Mouse (Mus musculus) hindbrain, embryonic 11.5 days (tissue): ENCODE measurements at regions not wholly inside any gene's neighbourhood (a gene's known extent, or its start where the extent isn't known, plus 50 kb on each side); places are given as distances from the start of the nearest gene placed in this dataset.

Source experiments
- ATAC-seq: fragments of 200-750 bp; cut with Nextera tagmentation; 2 replicates; pipeline ENCODE4 v1.8.0; 2017; ENCODE audit warnings: mild to moderate bottlenecking, moderate TSS enrichment, moderate library complexity; ENCODE audit not compliant: low FRiP score
- DNase-seq: peaks from one replicate; pipeline ENCODE4 v3.0.0-alpha.2; 2015; ENCODE audit warnings: low spot score
- H3K27ac ChIP-seq: fragments of 300-500 bp; sonication (generic); 2 replicates; pipeline ENCODE4 v1.5.1; 2014; ENCODE audit warnings: mild to moderate bottlenecking, low read depth, low read length
- H3K27me3 ChIP-seq: fragments of 300-500 bp; sonication (generic); 2 replicates; pipeline ENCODE4 v1.6.1; 2014; ENCODE audit warnings: mild to moderate bottlenecking, low read length, moderate library complexity, mixed read lengths; ENCODE audit not compliant: control insufficient read depth, insufficient read depth
- H3K36me3 ChIP-seq: fragments of 300-500 bp; sonication (generic); 2 replicates; pipeline ENCODE4 v1.6.1; 2014; ENCODE audit warnings: mild to moderate bottlenecking, low read length, moderate library complexity, mixed read lengths; ENCODE audit not compliant: control insufficient read depth, insufficient read depth
- H3K4me1 ChIP-seq: fragments of 300-500 bp; sonication (generic); replicated peaks from 2 replicates; pipeline ENCODE4 v1.6.1; 2014; ENCODE audit warnings: low read length, mixed read lengths; ENCODE audit not compliant: control insufficient read depth, insufficient read depth
- H3K4me2 ChIP-seq: fragments of 300-500 bp; sonication (generic); replicated peaks from 2 replicates; pipeline ENCODE4 v1.6.1; 2014; ENCODE audit warnings: mild to moderate bottlenecking, low read depth, low read length
- H3K4me3 ChIP-seq: fragments of 300-500 bp; sonication (generic); 2 replicates; pipeline ENCODE4 v1.5.1; 2014; ENCODE audit warnings: low read depth, low read length
- H3K9ac ChIP-seq: fragments of 300-500 bp; sonication (generic); 2 replicates; pipeline ENCODE4 v1.6.1; 2014; ENCODE audit warnings: low read depth, low read length
- H3K9me3 ChIP-seq: fragments of 300-500 bp; sonication (generic); 2 replicates; pipeline ENCODE4 v1.6.1; 2016; ENCODE audit warnings: low read length; ENCODE audit not compliant: control insufficient read depth
- whole genome bisulfite sequencing: fragments of 180-500 bp; shearing (Covaris S2); extraction: QIAGEN DNeasy Blood & Tissue Kit; methylation state at CpG from one replicate; pipeline ENCODE4 v1.1.7; 2014; 5-methylcytosine and 5-hydroxymethylcytosine counted together

- H3K9me3 ChIP-seq = no peaks in the 10 kb centered on the region
- ATAC-seq = peak; percentile 83
- H3K4me3 ChIP-seq = no peak overlapping the region
- H3K4me2 ChIP-seq = no peak overlapping the region
- no peaks in the 10 kb centered on the region for H3K36me3 ChIP-seq
- WGBS = 43% methylated on average over 5 of the region's 5 CpGs
- H3K9ac ChIP-seq = no peak overlapping the region
- H3K4me1 ChIP-seq = no peaks in the 10 kb centered on the region; the same call in 1 of the 2 replicates
- H3K27ac ChIP-seq = no peak overlapping the region
- peak; percentile 71 for DNase-seq
- no peaks in the 10 kb centered on the region for H3K27me3 ChIP-seq
These were observed 59.2 kb upstream of the 4933402D24Rik start for GRCm38 (mm10) chr1:63828174-63828844.

- Histone ChIP-seq H3K4me2 (no peak overlapping the region), H3K9ac (no peak overlapping the region), H3K4me1 (0 out of 2 replicates have a peak, but pooled peaks cover 4% of the 10 kb centered on the region), H3K27ac (no peak overlapping the region), H3K4me3 (no peak overlapping the region), H3K9me3 (no peaks in the 10 kb centered on the region), H3K36me3 (no peaks in the 10 kb centered on the region), H3K27me3 (no peaks in the 10 kb centered on the region)
- 64% methylated on average over 4 of the region's 4 CpGs for WGBS
- ATAC-seq (no peak), DNase-seq (peak; percentile 4)
These were observed 51.7 kb upstream of the 4933402D24Rik start for GRCm38 (mm10) chr1:63820614-63821270.

GRCm38 (mm10) chr1:63819536-63820254 is 50.6 kb upstream of the 4933402D24Rik start:
- Histone ChIP-seq H3K27ac (0 out of 2 replicates have a peak overlapping the region, but pooled peaks have one; percentile 17), H3K4me3 (no peak overlapping the region), H3K36me3 (no peaks in the 10 kb centered on the region), H3K4me1 (0 out of 2 replicates have a peak, but pooled peaks cover 4% of the 10 kb centered on the region), H3K9ac (no peak overlapping the region), H3K9me3 (no peaks in the 10 kb centered on the region), H3K4me2 (no peak overlapping the region), H3K27me3 (no peaks in the 10 kb centered on the region)
- ATAC-seq (no peak), DNase-seq (peak; percentile 13)
- WGBS = 48% methylated on average over 11 of the region's 11 CpGs
